Mouse (Mus musculus): ENCODE measurements around the gene Selenot. TPM values are rescaled to one million over a fixed set of nuclear protein-coding genes. Genes with fewer than 3 reads are reported as not detected.

Gene Selenot
- polyA plus RNA-seq (2012; rRNA removed): 36.6 and 41.4 TPM in 2 replicates

DNA sequence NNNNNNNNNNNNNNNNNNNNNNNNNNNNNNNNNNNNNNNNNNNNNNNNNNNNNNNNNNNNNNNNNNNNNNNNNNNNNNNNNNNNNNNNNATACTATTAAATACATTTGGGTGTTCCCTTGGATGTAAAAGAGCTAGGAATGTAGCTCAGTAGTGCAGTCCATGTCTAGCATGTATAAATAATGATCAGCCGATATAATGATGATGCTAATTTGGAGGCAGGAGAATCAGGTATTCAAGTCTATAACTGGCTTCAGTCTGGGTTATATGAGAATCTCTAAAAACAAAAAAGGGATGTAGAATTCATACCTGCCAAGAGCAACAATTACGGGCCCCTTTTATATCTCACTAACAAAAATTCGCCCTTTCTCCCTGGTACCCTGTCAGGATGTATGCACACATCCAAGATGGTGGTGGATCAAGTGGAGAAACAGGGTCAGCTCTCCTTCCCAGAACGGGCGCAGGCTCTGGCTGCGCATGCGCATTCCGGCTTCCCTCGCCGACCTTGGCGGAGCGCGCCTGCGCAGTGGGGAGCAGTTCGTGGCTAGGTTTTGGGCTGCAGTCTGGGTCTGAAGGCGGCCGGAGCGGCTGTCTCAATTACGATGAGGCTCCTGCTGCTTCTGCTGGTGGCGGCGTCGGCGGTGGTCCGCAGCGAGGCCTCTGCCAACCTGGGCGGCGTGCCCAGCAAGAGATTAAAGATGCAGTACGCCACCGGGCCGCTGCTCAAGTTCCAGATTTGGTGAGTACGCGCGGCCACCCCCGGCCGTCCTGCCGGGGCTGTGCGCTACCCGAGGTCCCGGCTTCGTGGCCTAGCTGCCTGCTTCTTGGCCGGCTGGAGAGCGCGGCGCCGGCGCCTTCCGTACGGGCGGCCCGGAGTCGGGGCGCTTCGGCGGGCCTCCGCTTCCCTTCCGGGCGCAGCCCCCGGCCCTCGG, at the start of gene Selenot:
Gene Selenot (plus strand): TSS at position 500 of the 930 bp plus-strand sequence.
- DNase-seq: peak; percentile 95
- Histone ChIP-seq H3K27ac (ENCODE audit: control insufficient read depth, insufficient read depth, low read length) (peak within 1 kb of the TSS; percentile 59), H3K27me3 (ENCODE audit: control insufficient read depth, insufficient read depth, low read length) (no peaks in the 10 kb centered on the region), H3K4me1 (replicated peaks; ENCODE audit: control insufficient read depth, insufficient read depth, low read length) (0 out of 2 replicates have a peak, but pooled peaks cover 3% of the 10 kb centered on the region), H3K4me3 (ENCODE audit: control insufficient read depth, insufficient read depth, low read length) (peak within 1 kb of the TSS; percentile 73), H3K36me3 (ENCODE audit: control insufficient read depth, insufficient read depth, low read length) (no peaks in the 10 kb centered on the region)
- TF ChIP-seq POLR2A (IDR thresholded peaks at IDR 0.05; ENCODE audit: control insufficient read depth, extremely low read depth, insufficient read depth, low read length, poor library complexity): peak; percentile 94
- TF ChIP-seq CTCF (IDR thresholded peaks at IDR 0.05; ENCODE audit: borderline replicate concordance, control insufficient read depth, extremely low read depth, insufficient read depth, low read length, poor library complexity): peak; percentile 20; the same call in 1 of the 2 replicates
- 2% methylated on average over 59 of the region's 59 CpGs for WGBS

DNA sequence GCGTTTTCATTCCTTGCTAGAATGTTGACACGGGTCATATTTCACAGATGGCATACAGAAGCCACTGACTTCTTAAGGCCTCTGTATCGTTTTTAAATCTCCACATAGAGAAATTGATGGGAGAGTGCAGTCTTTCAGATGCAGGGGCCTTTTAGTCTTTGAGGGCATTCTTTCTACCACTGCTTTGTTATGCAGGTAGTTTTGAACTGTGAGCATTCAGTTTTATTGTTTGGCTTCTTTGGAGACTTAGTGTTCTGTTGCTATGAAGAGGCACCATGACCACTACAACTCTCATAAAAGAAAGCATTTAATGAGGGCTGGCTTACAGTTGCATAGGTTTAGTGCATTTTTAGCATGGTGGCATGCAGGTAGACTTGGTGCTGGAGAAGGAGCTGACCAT, 39.9 kb upstream of the Selenot start:
- no peak for DNase-seq
- Histone ChIP-seq H3K27me3 (ENCODE audit: control insufficient read depth, insufficient read depth, low read length) (no peaks in the 10 kb centered on the region), H3K36me3 (ENCODE audit: control insufficient read depth, insufficient read depth, low read length) (peaks cover 32% of the 10 kb centered on the region), H3K27ac (ENCODE audit: control insufficient read depth, insufficient read depth, low read length) (no peak overlapping the region), H3K4me3 (ENCODE audit: control insufficient read depth, insufficient read depth, low read length) (no peak overlapping the region), H3K4me1 (replicated peaks; ENCODE audit: control insufficient read depth, insufficient read depth, low read length) (no peaks in the 10 kb centered on the region)
- TF ChIP-seq CTCF (IDR thresholded peaks at IDR 0.05; ENCODE audit: borderline replicate concordance, control insufficient read depth, extremely low read depth, insufficient read depth, low read length, poor library complexity): no peak
- TF ChIP-seq POLR2A (IDR thresholded peaks at IDR 0.05; ENCODE audit: control insufficient read depth, extremely low read depth, insufficient read depth, low read length, poor library complexity): no peak
- WGBS: 96% methylated on average over 3 of the region's 3 CpGs

DNA sequence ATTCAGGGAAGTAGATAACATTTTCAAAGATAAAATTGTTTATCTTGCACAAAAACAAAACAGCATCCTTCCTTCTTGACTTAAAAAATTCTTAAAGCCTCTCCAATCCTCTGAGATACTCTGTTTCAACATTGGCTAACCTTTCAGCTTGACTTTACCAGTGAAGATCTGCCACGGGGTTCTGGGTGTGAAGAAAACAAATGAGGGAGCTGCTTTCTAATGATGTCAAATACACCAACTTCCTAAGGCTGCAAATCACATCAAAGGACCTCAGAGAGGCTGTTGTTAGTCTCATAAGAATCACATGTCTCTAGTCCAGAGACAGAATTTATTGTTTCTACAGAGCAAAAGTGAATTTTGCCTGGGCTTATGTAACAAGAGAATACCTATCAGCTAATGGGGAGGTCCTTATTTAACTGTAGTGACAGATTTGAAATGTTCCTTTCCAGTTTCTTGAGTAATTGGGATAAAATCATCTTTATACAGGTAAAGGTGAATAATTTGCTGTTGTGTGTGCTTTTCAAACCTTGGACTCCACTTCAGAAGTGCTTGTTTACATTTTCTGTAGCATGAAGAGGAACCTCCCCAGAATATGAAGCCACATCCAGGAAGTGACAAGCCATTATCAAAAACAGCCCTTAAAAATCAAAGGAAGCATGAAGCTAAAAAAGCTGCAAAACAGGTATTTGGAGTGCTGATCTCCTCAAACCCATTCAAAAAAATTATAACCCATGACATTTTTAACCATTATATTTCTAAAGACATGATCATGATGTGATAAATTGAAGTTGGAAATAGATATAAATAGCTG, 24.2 kb upstream of the Selenot start:
- 73% methylated on average over 1 of the region's 1 CpGs for WGBS
- no peak for TF ChIP-seq POLR2A (IDR thresholded peaks at IDR 0.05; ENCODE audit: control insufficient read depth, extremely low read depth, insufficient read depth, low read length, poor library complexity)
- TF ChIP-seq CTCF (IDR thresholded peaks at IDR 0.05; ENCODE audit: borderline replicate concordance, control insufficient read depth, extremely low read depth, insufficient read depth, low read length, poor library complexity): no peak
- H3K4me3 ChIP-seq (ENCODE audit: control insufficient read depth, insufficient read depth, low read length): no peak overlapping the region
- DNase-seq: no peak
- no peaks in the 10 kb centered on the region; the same call in 1 of the 2 replicates for H3K4me1 ChIP-seq (replicated peaks; ENCODE audit: control insufficient read depth, insufficient read depth, low read length)
- no peaks in the 10 kb centered on the region for H3K27me3 ChIP-seq (ENCODE audit: control insufficient read depth, insufficient read depth, low read length)
- peaks cover 32% of the 10 kb centered on the region for H3K36me3 ChIP-seq (ENCODE audit: control insufficient read depth, insufficient read depth, low read length)
- H3K27ac ChIP-seq (ENCODE audit: control insufficient read depth, insufficient read depth, low read length): no peak overlapping the region

DNA sequence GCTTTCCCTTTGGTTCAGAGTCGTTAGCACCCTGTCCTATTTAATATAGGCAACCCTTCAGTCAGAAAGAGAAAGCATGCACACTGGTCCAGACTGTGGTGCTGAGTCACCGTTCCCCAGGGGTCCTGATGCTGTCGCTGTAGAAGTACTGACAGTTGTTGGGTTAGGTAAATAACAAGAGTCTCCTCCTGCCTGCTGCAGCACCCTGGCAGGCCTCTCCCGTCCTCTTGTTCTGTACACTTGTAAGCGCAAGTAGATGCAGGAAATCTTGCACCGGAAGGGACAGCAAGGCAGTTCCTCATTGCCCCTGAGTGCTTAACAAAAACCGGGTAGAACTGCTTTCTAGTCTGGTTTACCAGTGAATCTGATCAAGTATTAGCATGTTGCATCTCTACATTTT, 19.8 kb upstream of the Selenot start:
- peaks cover 27% of the 10 kb centered on the region for H3K36me3 ChIP-seq (ENCODE audit: control insufficient read depth, insufficient read depth, low read length)
- no peak for DNase-seq
- 66% methylated on average over 7 of the region's 7 CpGs for WGBS
- no peaks in the 10 kb centered on the region for H3K27me3 ChIP-seq (ENCODE audit: control insufficient read depth, insufficient read depth, low read length)
- H3K4me1 ChIP-seq (replicated peaks; ENCODE audit: control insufficient read depth, insufficient read depth, low read length): no peaks in the 10 kb centered on the region; the same call in 1 of the 2 replicates
- H3K27ac ChIP-seq (ENCODE audit: control insufficient read depth, insufficient read depth, low read length): no peak overlapping the region
- no peak overlapping the region for H3K4me3 ChIP-seq (ENCODE audit: control insufficient read depth, insufficient read depth, low read length)
- TF ChIP-seq CTCF (IDR thresholded peaks at IDR 0.05; ENCODE audit: borderline replicate concordance, control insufficient read depth, extremely low read depth, insufficient read depth, low read length, poor library complexity) (no peak), POLR2A (IDR thresholded peaks at IDR 0.05; ENCODE audit: control insufficient read depth, extremely low read depth, insufficient read depth, low read length, poor library complexity) (no peak)

DNA sequence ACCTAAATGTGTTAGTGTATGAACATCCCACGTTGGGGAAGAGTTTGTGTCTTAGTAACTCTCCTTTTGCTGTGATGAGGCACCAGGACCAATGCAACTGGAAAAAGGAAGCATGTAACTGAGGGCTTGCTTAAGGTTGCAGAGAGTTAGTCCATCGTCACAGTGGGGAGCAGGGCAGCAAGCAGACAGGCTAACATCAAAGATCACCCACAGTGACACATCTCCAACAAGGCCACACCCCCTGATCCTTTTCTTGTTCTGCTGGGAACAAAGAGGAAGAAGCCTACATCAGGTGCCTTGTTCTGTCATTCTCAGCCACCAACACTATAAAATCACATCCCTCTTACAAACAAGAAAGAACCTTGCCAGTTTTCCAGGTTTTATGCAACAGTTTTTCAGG, 16.5 kb upstream of the Selenot start:
- no peak for DNase-seq
- 70% methylated on average over 2 of the region's 2 CpGs for WGBS
- TF ChIP-seq POLR2A (IDR thresholded peaks at IDR 0.05; ENCODE audit: control insufficient read depth, extremely low read depth, insufficient read depth, low read length, poor library complexity) (no peak), CTCF (IDR thresholded peaks at IDR 0.05; ENCODE audit: borderline replicate concordance, control insufficient read depth, extremely low read depth, insufficient read depth, low read length, poor library complexity) (no peak)
- no peaks in the 10 kb centered on the region for H3K4me1 ChIP-seq (replicated peaks; ENCODE audit: control insufficient read depth, insufficient read depth, low read length)
- no peak overlapping the region for H3K4me3 ChIP-seq (ENCODE audit: control insufficient read depth, insufficient read depth, low read length)
- no peak overlapping the region for H3K27ac ChIP-seq (ENCODE audit: control insufficient read depth, insufficient read depth, low read length)
- peaks cover 20% of the 10 kb centered on the region for H3K36me3 ChIP-seq (ENCODE audit: control insufficient read depth, insufficient read depth, low read length)
- no peaks in the 10 kb centered on the region for H3K27me3 ChIP-seq (ENCODE audit: control insufficient read depth, insufficient read depth, low read length)

DNA sequence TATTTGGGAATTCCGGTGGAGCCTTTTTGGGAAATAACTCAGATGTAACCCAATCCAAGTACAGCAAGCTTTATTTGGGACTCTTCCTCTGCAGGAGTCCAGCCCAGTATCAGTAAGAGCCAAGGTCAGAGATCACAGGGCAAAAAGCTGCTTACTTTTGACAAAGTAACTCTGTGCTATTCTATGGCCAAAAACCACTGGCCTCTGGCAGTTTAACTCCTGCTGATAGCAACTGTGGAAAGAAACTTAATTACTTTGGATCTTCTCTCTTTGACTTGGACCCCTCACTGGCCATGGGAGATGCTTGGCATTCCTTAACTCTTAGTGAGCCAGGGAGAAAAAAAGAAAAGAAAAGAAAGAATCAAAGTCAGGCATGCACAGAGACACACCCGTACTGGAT, 15.0 kb upstream of the Selenot start:
- Histone ChIP-seq H3K4me3 (ENCODE audit: control insufficient read depth, insufficient read depth, low read length) (no peak overlapping the region), H3K36me3 (ENCODE audit: control insufficient read depth, insufficient read depth, low read length) (peaks cover 15% of the 10 kb centered on the region), H3K27me3 (ENCODE audit: control insufficient read depth, insufficient read depth, low read length) (no peaks in the 10 kb centered on the region), H3K4me1 (replicated peaks; ENCODE audit: control insufficient read depth, insufficient read depth, low read length) (no peaks in the 10 kb centered on the region), H3K27ac (ENCODE audit: control insufficient read depth, insufficient read depth, low read length) (no peak overlapping the region)
- no peak for TF ChIP-seq POLR2A (IDR thresholded peaks at IDR 0.05; ENCODE audit: control insufficient read depth, extremely low read depth, insufficient read depth, low read length, poor library complexity)
- no peak for TF ChIP-seq CTCF (IDR thresholded peaks at IDR 0.05; ENCODE audit: borderline replicate concordance, control insufficient read depth, extremely low read depth, insufficient read depth, low read length, poor library complexity)
- 94% methylated on average over 2 of the region's 2 CpGs for WGBS
- no peak for DNase-seq

Data from thymus, adult 2 months (tissue).